Mouse (Mus musculus): ENCODE data around the gene Csnk1d.

DNA sequence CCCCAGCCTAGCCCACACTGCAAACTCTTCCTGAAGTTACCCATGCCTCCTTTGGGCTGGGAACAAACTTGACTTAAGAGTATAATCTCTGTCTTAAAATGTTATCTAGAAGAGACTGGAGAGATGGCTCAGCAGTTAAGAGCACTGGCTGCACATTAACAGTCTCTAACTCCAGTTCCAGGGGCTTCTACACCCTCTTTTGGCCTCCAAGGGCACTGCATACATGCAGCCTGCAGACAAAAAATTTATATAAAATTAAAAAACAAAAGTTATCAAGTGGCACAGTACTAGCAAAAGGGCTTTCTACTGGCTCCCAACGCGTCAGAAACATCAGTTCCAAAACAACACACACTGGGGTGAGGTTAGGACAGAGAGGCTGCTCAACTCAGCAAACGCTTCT lies 3.5 kb downstream of the Csnk1d start:
- no peak for TF ChIP-seq FLI1 (IDR thresholded peaks at IDR 0.05; ENCODE audit: low read length)
- TF ChIP-seq GATA1 (IDR thresholded peaks at IDR 0.05; ENCODE audit: borderline replicate concordance, low read length) = no peak

Data from megakaryocyte, embryonic 14.5 days (primary cell).